Mouse (Mus musculus) neutrophil, adult 59 days (primary cell): ENCODE results near the gene Defb38. TPM values are rescaled to one million over a fixed set of nuclear protein-coding genes. Genes with fewer than 3 reads are reported as not detected.

Experiments used
- total RNA-seq, 2 experiments: library from RNA; stranded (reverse); gene quantifications; 1 replicate in 1 of 2; 2 replicates in 1 of 2; pipeline ENCODE4 v1.2.4; 2023

Defb38 gene
- total RNA-seq, result not detected

GRCm38 (mm10) chr8:19026466-19026865, at the start of gene Defb38:
Gene Defb38, minus strand, starts transcription at chr8:19026566.

GRCm38 (mm10) chr8:19064710-19065109, 38.3 kb upstream of the Defb38 start, which contains the start of gene Defb39:
Gene Defb39, minus strand, starts transcription at chr8:19064810.

Other genes with a start within 250 kb of the Defb38 start
- gene Defb40, start 48.3 kb downstream of the Defb38 start, total RNA-seq, result not detected
- gene Defb37, start 35.5 kb downstream of the Defb38 start, total RNA-seq, result not detected
- gene Defb39, start 38.2 kb upstream of the Defb38 start, total RNA-seq, result not detected
- gene Defb12, start 88.3 kb upstream of the Defb38 start, total RNA-seq, result not detected
- not detected for gene Defb34, start 97.2 kb upstream of the Defb38 start, total RNA-seq
- not detected for gene Gm45826, start 114.2 kb upstream of the Defb38 start, total RNA-seq
- gene Defb14, start 167.8 kb upstream of the Defb38 start, total RNA-seq, result not detected
- not detected for gene Defb4, start 172.1 kb upstream of the Defb38 start, total RNA-seq
- gene Defb6, start 198.9 kb upstream of the Defb38 start, total RNA-seq, result not detected
- gene Defb46, start 213.3 kb upstream of the Defb38 start, total RNA-seq, result not detected
- gene Defb5, start 221.0 kb upstream of the Defb38 start, total RNA-seq, result not detected